Mouse (Mus musculus) hindbrain, embryonic 14.5 days (tissue): ENCODE measurements around the gene Pglyrp1. TPM values are rescaled to one million over a fixed set of nuclear protein-coding genes. Genes with fewer than 3 reads are reported as not detected.

ENCODE experiments used
- ATAC-seq: fragments of 200-750 bp; cut with Nextera tagmentation; 2 replicates; pipeline ENCODE4 v1.8.0; 2017; ENCODE audit warnings: moderate number of reproducible peaks, mild to moderate bottlenecking, moderate TSS enrichment, moderate library complexity; ENCODE audit not compliant: low FRiP score
- DNase-seq: peaks from one replicate; pipeline ENCODE4 v3.0.0-alpha.2; 2015; ENCODE audit warnings: low spot score
- H3K27ac ChIP-seq: fragments of 300-500 bp; sonication (generic); 2 replicates; pipeline ENCODE4 v1.5.1; 2014; ENCODE audit warnings: mild to moderate bottlenecking, moderate library complexity
- H3K27me3 ChIP-seq: fragments of 300-500 bp; sonication (generic); 2 replicates; pipeline ENCODE4 v1.6.1; 2014; ENCODE audit warnings: mild to moderate bottlenecking, low read length, mixed read lengths; ENCODE audit not compliant: control insufficient read depth, insufficient read depth
- H3K36me3 ChIP-seq: fragments of 300-500 bp; sonication (generic); replicated peaks from 2 replicates; pipeline ENCODE4 v1.6.1; 2014; ENCODE audit not compliant: control insufficient read depth, insufficient read depth
- H3K4me1 ChIP-seq: fragments of 300-500 bp; sonication (generic); replicated peaks from 2 replicates; pipeline ENCODE4 v1.6.1; 2014; ENCODE audit warnings: antibody characterized with exemption, low read length, mixed read lengths; ENCODE audit not compliant: control insufficient read depth, insufficient read depth
- H3K4me2 ChIP-seq: fragments of 300-500 bp; sonication (generic); replicated peaks from 2 replicates; pipeline ENCODE4 v1.6.1; 2014; ENCODE audit warnings: mild to moderate bottlenecking, moderate library complexity
- H3K4me3 ChIP-seq: fragments of 300-500 bp; sonication (generic); replicated peaks from 2 replicates; pipeline ENCODE4 v1.5.1; 2014; ENCODE audit warnings: mild to moderate bottlenecking, low read length
- H3K9ac ChIP-seq: fragments of 300-500 bp; sonication (generic); 2 replicates; pipeline ENCODE4 v1.6.1; 2014
- H3K9me3 ChIP-seq: fragments of 300-500 bp; sonication (generic); 2 replicates; pipeline ENCODE4 v1.6.1; 2016; ENCODE audit warnings: low read length; ENCODE audit not compliant: control insufficient read depth
- WGBS: fragments of 180-500 bp; shearing (Covaris S2); extraction: QIAGEN DNeasy Blood & Tissue Kit; methylation state at CpG from one replicate; pipeline ENCODE4 v1.1.7; 2014; 5-methylcytosine and 5-hydroxymethylcytosine counted together
- polyA plus RNA-seq: library from polyadenylated mRNA; unstranded; fragments of >200 nt; fragmentation: Nextera tagmentation; extraction: Ambion mirVana; gene quantifications from 2 replicates; pipeline ENCODE4 v1.2.1, GENCODE M21; 2014

The Pglyrp1 gene
- polyA plus RNA-seq, 1 experiment from 2014 or later, result 24.5 TPM

DNA sequence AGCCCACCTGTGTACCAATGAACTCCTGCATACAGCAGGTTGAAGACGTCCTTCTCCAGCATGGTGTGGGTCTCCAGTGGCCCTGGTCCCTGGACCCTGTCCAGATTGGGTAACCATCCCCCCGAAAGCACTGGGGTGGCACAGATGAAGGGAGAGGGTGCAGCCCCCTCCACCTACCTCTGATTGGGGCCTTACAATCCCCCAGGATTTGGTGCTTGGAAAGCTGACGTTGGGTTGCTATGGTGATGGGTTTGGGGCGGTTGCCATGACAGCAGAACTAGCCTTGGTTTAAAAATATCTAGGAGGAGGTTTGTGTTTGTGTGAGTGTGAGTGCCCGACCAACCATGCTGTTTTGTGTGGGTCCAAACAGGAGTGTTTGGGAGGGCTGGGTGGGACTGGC lies 51.7 kb downstream of the Pglyrp1 start:
- Histone ChIP-seq H3K27me3 (no peaks in the 10 kb centered on the region), H3K9ac (no peak overlapping the region), H3K4me2 (peak overlapping the region; percentile 61), H3K36me3 (no peaks in the 10 kb centered on the region), H3K4me3 (no peak overlapping the region), H3K27ac (peak overlapping the region; percentile 97), H3K9me3 (no peaks in the 10 kb centered on the region), H3K4me1 (peaks cover 47% of the 10 kb centered on the region)
- DNase-seq (peak; percentile 79), ATAC-seq (0 out of 2 replicates have a peak, but pooled peaks have one; percentile 7)
- WGBS, result 8% methylated on average over 5 of the region's 5 CpGs

DNA sequence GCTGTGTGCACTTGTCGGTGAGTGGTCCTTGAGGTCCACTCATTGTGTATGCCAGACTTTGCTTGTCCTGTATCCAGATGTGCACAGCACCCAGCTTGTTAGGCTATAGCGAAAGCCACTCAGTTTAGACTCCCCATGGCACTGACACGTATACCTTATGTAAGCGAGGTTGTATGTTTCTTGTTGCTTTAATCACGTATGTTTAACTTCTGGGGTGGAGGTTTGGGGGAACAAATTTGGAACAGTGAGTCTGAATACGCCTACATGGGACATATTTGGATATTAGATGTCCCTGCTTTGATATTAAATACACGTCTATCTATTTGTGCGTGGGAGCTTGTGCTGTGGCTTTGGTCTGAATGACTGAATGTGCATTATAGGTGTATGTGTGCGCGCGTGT lies 52.1 kb downstream of the Pglyrp1 start:
- peak; percentile 29 for DNase-seq
- H3K9me3 ChIP-seq, result no peaks in the 10 kb centered on the region
- H3K9ac ChIP-seq, result 0 out of 2 replicates have a peak overlapping the region, but pooled peaks have one; percentile 32
- no peaks in the 10 kb centered on the region for H3K27me3 ChIP-seq
- WGBS, result 45% methylated on average over 11 of the region's 11 CpGs
- ATAC-seq, result 0 out of 2 replicates have a peak, but pooled peaks have one; percentile 0
- H3K4me3 ChIP-seq, result 0 out of 2 replicates have a peak overlapping the region, but pooled peaks have one; percentile 1
- peaks cover 52% of the 10 kb centered on the region for H3K4me1 ChIP-seq
- peak overlapping the region; percentile 97 for H3K27ac ChIP-seq
- no peaks in the 10 kb centered on the region for H3K36me3 ChIP-seq
- peak overlapping the region; percentile 61 for H3K4me2 ChIP-seq

DNA sequence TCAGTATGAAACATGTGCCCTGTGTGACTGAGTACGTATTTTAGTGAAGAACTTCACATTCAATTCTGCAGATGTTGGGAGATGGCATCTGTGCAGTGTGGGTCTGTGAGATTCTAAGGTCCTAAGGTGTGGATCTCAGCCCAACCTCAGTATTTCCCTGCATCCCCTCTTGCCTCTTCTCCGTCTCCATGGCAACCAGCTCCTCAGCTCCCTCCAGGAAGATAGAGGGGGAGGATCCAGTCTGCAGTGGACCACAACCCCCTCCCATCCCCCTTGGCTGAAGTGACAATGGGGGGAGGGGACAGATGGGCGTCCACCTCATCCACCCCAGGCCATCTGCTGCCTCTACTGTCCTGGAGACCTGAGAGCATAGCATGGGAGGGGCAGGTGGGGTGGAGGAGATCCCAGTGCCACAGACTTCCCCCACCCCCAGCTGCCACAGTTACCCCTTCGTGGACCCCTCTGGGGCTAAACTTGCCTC lies 52.6 kb downstream of the Pglyrp1 start:
- peak overlapping the region; percentile 32 for H3K9ac ChIP-seq
- 5% methylated on average over 4 of the region's 4 CpGs for WGBS
- H3K4me3 ChIP-seq, result 0 out of 2 replicates have a peak overlapping the region, but pooled peaks have one; percentile 1
- peak overlapping the region; percentile 61 for H3K4me2 ChIP-seq
- H3K36me3 ChIP-seq, result no peaks in the 10 kb centered on the region
- H3K9me3 ChIP-seq, result no peaks in the 10 kb centered on the region
- H3K4me1 ChIP-seq, result peaks cover 57% of the 10 kb centered on the region
- DNase-seq (peak; percentile 74), ATAC-seq (peak; percentile 13)
- H3K27ac ChIP-seq, result peak overlapping the region; percentile 97
- no peaks in the 10 kb centered on the region for H3K27me3 ChIP-seq

DNA sequence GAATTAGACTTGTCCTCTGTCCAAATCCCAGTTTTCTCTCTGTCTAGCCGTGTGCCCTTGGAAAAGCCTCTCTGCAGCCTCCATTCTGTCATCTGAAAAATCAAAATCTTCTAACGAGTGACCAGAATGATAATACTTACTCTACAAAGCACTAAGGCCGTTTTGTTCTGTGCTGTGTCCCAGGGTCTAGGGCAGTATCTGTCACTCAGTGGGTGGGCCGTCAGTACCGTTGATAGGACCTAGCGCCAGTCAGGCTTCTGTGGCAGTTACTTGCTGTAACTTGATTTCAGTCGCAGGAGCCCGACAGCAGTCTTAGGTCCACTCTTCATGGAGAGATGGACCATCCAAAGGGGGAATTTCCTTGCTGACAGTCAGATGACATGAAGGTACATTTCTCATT lies 53.2 kb downstream of the Pglyrp1 start:
- Histone ChIP-seq H3K4me1 (peaks cover 57% of the 10 kb centered on the region), H3K27me3 (no peaks in the 10 kb centered on the region), H3K4me2 (peak overlapping the region; percentile 61), H3K36me3 (no peaks in the 10 kb centered on the region), H3K9ac (peak overlapping the region; percentile 32), H3K9me3 (no peaks in the 10 kb centered on the region), H3K27ac (peak overlapping the region; percentile 97), H3K4me3 (0 out of 2 replicates have a peak overlapping the region, but pooled peaks have one; percentile 93)
- DNase-seq (no peak), ATAC-seq (no peak)
- WGBS, result 4% methylated on average over 8 of the region's 8 CpGs

DNA sequence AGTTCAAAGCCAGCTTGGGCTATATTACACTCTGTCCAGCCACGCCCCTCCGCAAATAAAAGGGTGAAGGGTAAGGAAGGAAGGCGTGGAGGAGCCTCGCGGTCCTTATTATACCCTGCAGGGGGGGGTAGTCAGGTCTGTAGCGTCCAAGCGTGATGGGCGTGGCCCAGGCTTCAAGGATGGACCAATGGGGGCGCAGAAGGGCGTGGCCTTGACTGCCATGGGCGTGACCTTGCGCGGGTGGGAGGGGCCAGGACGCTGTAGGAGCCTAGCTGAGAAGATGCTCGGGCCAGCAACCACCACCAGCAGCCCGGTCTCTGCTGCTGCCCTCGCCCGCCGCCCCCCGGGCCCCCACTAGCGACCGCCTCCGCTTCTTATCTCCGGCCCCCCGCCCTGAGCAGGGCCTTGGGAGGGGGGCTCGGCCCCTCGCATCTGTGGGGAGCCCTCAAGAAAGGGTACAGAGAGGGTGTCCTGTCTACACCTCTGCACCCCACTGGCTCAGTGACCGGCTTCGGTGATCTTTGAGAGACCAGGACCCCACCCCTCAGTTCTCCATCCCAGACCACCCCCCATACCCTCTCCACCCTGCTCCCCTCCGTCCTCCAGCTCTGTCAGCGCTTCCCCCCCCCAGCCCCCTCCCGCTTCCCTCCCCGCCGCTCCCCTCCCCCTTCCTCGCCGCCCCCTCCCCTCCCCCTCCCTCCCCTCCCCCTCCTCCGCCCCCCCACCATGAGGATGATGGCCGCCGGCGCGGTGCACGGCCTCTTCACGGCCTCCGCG lies 54.2 kb downstream of the Pglyrp1 start, which contains the start of gene Nova2:
Gene Nova2, plus strand, starts transcription at position 727 of the 777 bp plus-strand sequence.
- Histone ChIP-seq H3K27ac (peak within 1 kb of the TSS; percentile 97), H3K36me3 (no peaks in the 10 kb centered on the region), H3K4me1 (peaks cover 57% of the 10 kb centered on the region), H3K4me2 (peak within 1 kb of the TSS; percentile 83), H3K27me3 (no peaks in the 10 kb centered on the region), H3K9me3 (no peaks in the 10 kb centered on the region), H3K4me3 (peak within 1 kb of the TSS; percentile 93), H3K9ac (peak within 1 kb of the TSS; percentile 99)
- peak; percentile 95 for DNase-seq
- peak; percentile 87 for ATAC-seq
- under 1% methylated on average over 17 of the region's 45 CpGs for WGBS

DNA sequence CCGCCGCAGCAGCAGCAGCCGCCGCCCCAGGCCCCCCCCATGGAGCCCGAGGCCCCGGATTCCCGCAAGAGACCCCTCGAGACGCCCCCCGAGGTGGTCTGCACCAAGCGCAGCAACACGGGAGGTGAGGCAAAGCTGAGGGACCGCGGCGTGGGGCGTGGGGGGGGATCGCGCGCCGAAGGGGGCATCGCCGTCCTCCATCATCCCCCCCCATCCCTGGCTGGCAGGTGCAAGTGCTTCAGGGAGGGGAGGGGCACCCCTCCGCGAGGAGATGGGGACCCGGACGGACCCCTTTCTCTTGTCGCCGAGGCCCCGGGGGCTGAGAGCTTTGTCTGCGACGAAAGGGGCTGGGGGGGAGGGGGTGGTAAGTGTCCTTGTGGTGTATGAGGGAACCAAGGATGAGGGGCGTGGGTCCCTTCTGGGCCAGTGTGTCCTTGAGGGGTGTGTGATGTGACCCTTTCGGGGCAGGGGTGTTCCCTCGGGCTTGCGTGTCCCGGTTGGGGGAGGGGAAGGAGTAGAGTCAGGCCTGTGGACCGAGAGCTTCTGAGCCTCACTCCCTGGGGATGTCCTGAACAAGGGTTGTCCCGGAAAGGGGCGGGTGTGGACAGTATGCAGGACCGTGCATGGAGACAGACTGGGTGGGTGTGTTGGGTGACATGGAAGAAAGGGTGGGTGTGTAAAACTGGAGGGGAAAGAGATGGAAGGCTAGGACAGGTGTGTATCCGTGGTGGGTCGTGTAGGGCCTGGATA lies 55.1 kb downstream of the Pglyrp1 start:
- 2% methylated on average over 32 of the region's 42 CpGs for WGBS
- H3K9ac ChIP-seq, result peak overlapping the region; percentile 99
- ATAC-seq, result peak; percentile 12
- H3K9me3 ChIP-seq, result no peaks in the 10 kb centered on the region
- no peaks in the 10 kb centered on the region for H3K36me3 ChIP-seq
- DNase-seq, result no peak
- H3K4me1 ChIP-seq, result peaks cover 56% of the 10 kb centered on the region
- H3K27ac ChIP-seq, result peak overlapping the region; percentile 95
- peak overlapping the region; percentile 93 for H3K4me3 ChIP-seq
- H3K27me3 ChIP-seq, result no peaks in the 10 kb centered on the region
- peak overlapping the region; percentile 83 for H3K4me2 ChIP-seq

DNA sequence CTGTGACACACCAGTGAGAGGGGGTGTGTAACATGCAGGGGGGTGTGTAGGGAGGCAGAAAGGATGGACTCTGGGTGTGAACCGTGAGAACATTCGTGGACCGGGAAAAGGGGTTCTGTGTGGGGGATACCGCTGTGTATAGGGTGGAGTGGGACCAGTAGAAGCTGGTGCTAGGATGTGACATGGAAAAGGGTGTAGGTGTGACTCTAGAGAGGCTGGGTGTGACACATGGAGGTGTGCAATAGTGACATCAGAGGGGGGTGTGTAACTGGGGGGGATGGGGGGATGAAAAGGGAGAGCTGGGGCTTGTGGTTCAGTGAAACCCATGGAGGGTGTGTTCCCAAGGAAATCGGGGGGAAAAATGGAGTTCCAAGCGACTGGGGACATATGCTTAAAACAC lies 55.8 kb downstream of the Pglyrp1 start:
- H3K9ac ChIP-seq, result peak overlapping the region; percentile 99
- peaks cover 56% of the 10 kb centered on the region for H3K4me1 ChIP-seq
- DNase-seq (no peak), ATAC-seq (no peak; the same call in 1 of the 2 replicates)
- no peaks in the 10 kb centered on the region for H3K27me3 ChIP-seq
- peak overlapping the region; percentile 83 for H3K4me2 ChIP-seq
- H3K4me3 ChIP-seq, result peak overlapping the region; percentile 93
- no peaks in the 10 kb centered on the region for H3K9me3 ChIP-seq
- H3K27ac ChIP-seq, result peak overlapping the region; percentile 95
- no peaks in the 10 kb centered on the region for H3K36me3 ChIP-seq
- WGBS, result 36% methylated on average over 6 of the region's 6 CpGs

DNA sequence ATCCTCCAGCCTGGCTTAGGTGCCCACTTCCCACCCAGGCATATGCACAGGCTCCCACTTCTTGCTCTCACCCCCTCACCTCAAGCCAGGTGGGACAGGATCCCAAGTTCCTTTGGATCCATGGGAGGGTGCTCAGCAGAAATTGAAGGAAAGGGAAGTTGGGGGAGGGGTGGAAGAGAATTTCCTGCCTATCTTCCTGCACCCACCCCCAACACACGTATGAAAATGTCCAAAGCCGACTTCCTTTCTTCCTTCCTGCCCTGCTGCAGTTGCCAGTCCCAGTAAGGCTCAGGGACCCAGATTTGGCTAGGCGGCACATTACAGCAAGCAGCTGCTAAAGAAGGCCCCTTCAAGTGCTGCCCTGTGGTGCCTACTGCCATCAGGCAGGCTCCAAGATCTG lies 56.6 kb downstream of the Pglyrp1 start:
- Histone ChIP-seq H3K27me3 (no peaks in the 10 kb centered on the region), H3K4me2 (peak overlapping the region; percentile 83), H3K4me1 (peaks cover 49% of the 10 kb centered on the region), H3K27ac (peak overlapping the region; percentile 95; the same call in 1 of the 2 replicates), H3K4me3 (peak overlapping the region; percentile 93), H3K9ac (peak overlapping the region; percentile 99), H3K36me3 (no peaks in the 10 kb centered on the region), H3K9me3 (no peaks in the 10 kb centered on the region)
- DNase-seq, result no peak
- no peak for ATAC-seq
- WGBS, result 37% methylated on average over 3 of the region's 3 CpGs
